Mouse (Mus musculus) left cerebral cortex, adult 2 months (tissue): Measurements from ENCODE around the gene Hcar1. TPM values are rescaled to one million over a fixed set of nuclear protein-coding genes. Genes with fewer than 3 reads are reported as not detected.

Experiments
- DNase-seq, 2 experiments: peaks; one replicate each; pipeline ENCODE4 v3.0.0; 2021 to 2022; ENCODE audit warnings: low spot score in 2 of 2, mixed read lengths in 1 of 2; ENCODE audit errors: extremely low spot score in 1 of 2
- H3K27ac ChIP-seq: fragments of 200-600 bp; 2 replicates; pipeline ENCODE4 v1.8.1; 2022
- H3K4me3 ChIP-seq: fragments of 200-600 bp; 2 replicates; pipeline ENCODE4 v1.8.1; 2022
- CTCF ChIP-seq: fragments of 200-600 bp; IDR thresholded peaks from 2 replicates; pipeline ENCODE4 v1.8.1; 2022; ENCODE audit warnings: antibody characterized with exemption, mild to moderate bottlenecking, moderate library complexity
- intact Hi-C: fragments of 180-260 bp; cut with DNase I; formaldehyde crosslinking; loops from one replicate; pipeline ENCODE4 v1.15.1; 2025
- long read RNA-seq, 2 experiments: library from polyadenylated mRNA; stranded (forward); transcript quantifications; one replicate each; pipeline ENCODE4 v2.0.0; 2021; ENCODE audit warnings: borderline mapping rate in 2 of 2
- total RNA-seq, 2 experiments: library from RNA; stranded (reverse); gene quantifications; 2 replicates each; pipeline ENCODE4 v1.2.3; 2021

The Hcar1 gene
- 1 to 10 TPM; 1.5 TPM for total RNA-seq
- long read RNA-seq, experiment 1, result 0 reads
- long read RNA-seq, experiment 2, result 0 reads

DNA sequence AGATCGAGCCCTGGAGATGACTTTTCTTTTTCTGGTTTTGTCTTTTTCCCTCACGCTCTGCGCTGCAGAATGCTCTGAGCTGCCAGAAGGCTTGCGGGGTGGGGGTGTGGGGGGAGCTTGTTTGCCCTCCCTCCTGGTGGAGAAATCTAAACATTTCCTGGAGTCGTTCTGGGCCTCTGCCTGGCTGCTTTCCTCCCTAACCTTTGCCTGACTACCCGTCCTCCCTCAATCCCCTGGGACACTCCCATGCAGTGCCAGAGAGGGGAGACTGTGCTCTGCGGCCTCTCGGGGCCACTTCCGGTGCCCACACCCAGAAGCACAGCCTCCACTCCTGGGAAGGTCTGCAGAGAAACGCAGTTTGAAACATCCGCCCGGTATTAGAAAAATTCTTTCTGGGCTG, at the start of gene Hcar1:
Gene Hcar1 (minus strand): TSS at position 93 of the 400 bp plus-strand sequence.
- H3K27ac ChIP-seq, result no peak within 1 kb of the TSS

DNA sequence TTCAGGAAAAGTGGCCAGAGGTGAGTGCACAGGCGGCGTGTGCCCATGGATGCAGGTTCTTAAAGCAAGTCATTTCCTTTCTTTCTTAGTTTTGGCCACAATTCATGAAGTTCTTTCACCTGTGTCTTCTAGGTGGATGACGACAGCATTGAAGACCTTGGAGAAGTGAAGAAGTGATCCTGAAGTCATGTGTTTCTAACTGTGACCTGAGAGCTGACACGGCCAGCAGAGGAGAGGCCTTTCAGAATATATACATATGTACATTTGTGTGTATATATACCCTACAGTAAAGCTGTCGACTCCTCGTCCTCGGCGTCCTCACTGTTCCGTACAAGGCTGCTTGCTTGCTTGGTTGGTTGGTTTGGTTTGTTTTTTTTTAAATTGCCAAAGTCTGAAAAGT, 47.3 kb upstream of the Hcar1 start, which contains the start of gene Gm43518:
Gene Gm43518 (plus strand): TSS at position 301 of the 400 bp plus-strand sequence.
- TF ChIP-seq CTCF, result no peak
- intact Hi-C loops, result no loop called here
- Histone ChIP-seq H3K27ac (no peak within 1 kb of the TSS), H3K4me3 (no peak within 1 kb of the TSS)
- DNase-seq, result no peak

More for the DNA sequence above, at the start of gene Hcar1:
- intact Hi-C loops, result no loop called here
- H3K4me3 ChIP-seq, result peak within 1 kb of the TSS; percentile 15; the same call in 1 of the 2 replicates
- no peak for TF ChIP-seq CTCF
- no peak for DNase-seq

DNA sequence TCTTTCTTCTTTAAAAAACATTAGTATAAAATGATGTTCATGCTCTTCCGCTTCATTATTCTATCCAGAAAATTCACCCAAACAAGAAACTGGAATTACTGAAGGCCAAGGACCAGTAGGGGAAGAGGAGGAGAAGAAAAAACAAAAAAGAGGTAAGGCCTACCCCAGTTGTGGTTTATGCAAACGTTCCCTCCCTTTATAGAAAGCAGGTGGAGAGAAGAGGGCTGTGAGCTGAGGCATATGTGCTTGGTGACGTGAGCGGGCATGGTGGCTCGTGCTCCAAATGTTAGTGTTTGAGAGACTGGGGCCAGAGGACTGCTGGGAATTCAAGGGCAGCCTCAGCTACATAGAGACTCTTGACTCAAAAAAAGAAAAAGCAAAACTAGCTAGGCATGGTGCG, 42.3 kb upstream of the Hcar1 start:
- intact Hi-C loops, result no loop called here
- no peak for DNase-seq
- Histone ChIP-seq H3K27ac (0 out of 2 replicates have a peak overlapping the region, but pooled peaks have one; percentile 24), H3K4me3 (no peak overlapping the region)
- no peak for TF ChIP-seq CTCF

DNA sequence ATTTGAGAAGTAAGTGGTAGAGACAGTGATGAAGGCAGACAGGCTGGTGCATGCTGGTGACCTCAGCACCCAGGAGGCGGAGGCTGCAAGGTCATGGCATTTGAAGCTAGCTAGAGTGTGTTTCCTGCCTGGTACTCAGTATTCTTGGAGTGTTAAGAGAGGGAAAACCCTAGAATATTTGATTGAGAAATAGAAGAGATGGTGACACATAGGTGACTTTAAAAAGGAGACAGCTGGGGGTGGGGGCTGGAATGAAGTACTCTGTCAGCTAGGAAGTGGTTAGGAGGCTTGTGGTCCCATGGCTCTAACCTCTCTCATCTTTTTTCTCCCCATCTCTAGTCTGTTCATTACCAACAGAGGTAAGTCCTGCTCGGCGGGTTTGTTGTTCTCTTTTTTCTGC, 35.0 kb upstream of the Hcar1 start:
- intact Hi-C loops, result no loop called here
- TF ChIP-seq CTCF, result no peak
- Histone ChIP-seq H3K27ac (no peak overlapping the region), H3K4me3 (no peak overlapping the region)
- DNase-seq, result no peak

DNA sequence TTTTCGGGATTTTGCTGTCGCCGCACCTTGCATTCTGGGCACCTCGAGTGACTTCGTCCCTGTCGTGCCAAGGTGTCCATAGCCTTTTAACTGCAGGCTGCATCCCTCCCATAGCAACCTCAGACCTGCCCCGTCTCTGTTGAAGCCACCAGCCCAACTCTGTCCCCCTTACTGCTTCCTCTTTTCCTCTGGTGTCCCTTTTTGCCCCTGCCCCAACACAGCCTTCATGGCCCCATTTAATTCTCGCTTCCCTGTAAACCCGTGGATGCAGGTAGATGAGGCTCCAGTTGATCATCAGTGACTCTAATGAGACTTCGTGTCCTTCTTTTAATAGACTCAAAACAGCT, 27.8 kb upstream of the Hcar1 start:
- Histone ChIP-seq H3K4me3 (peak overlapping the region; percentile 52), H3K27ac (peak overlapping the region; percentile 92)
- TF ChIP-seq CTCF, result no peak
- intact Hi-C loops, result loop anchor here (1.0 to 2.0 kb wide), 4 partner anchors 81 to 281 kb away; partner anchors contain the start of genes Kntc1, Rsrc2 and Zcchc8
- DNase-seq, result no peak

DNA sequence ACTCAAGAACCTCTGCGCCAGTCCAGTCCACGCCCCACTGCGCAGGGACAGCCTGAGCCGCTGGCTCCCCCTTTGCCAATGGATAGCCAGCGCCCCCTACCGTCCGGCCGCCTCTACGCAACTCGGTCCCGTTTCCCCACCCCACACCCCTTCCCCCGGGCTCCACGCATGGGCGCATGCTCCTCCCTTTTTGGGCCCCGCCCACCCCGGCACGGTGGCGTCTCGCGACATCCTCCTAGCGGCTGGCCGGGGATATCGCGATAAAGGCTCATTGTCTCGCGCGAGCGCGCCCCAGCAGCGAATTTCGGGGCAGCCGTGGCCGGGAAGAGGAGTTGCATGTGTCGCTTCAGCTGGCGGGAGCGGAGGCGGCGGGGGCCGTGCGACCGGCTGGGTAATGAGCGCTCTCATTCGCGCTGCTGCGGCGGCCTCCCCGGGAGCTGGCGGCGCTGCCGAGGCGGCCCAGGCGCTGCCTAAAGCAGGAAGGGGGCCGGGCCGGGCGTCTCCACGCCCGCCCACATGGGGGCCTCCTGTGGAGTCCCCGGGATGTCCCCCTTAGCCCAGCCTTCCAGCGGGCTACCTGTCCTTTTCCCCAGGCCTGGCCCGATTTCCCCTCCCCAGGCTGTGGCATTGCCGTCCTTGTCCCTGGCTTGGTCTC, 27.3 kb upstream of the Hcar1 start, which contains the start of gene Denr:
Gene Denr (plus strand): TSS at position 200 of the 655 bp plus-strand sequence.
- peak within 1 kb of the TSS; percentile 52 for H3K4me3 ChIP-seq
- intact Hi-C loops, result loop anchor here (1.0 to 2.0 kb wide), 4 partner anchors 80 to 280 kb away; partner anchors contain the start of genes Kntc1, Rsrc2 and Zcchc8
- TF ChIP-seq CTCF, result peak; percentile 97
- DNase-seq, result peak; percentile 99 to 100
- H3K27ac ChIP-seq, result peak within 1 kb of the TSS; percentile 92

DNA sequence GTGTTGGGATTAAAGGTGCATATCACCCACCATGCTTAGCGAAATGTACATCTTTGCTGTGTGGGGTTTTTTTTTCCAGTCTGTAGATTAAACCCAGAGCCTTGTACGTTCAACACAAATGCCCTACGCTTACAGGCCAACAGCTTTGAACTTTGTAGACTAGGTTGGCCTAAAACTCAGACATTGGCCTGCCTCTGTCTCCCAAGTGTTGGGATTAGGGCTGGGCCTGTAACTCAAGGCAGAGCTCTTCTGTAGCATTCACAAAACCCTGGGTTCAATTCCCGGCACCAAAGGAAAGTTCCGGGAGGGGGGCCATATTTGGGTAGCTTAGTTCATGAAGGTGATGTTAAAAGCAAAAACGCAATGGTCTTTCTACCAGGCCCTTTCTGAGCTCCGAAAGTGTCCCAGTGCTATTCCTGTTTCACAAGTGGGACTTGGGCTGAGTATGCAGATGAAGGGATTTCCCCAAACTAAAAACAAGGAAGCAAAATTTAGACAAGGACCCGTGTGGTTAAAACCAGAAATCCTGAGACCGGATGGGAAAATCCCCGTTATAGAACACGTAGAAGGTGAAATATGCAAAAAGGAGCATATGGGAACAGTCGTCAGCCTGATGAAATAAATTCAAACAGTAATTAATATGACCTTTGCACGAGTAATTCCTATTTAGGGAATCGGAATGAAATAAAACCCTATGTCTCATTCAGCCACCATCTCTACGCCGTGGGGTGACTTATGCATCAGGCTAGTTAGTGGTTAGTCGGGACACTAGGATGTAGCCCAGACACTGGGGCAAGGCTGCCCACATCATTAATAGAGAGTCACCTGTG, 26.5 kb upstream of the Hcar1 start:
- no peak for DNase-seq
- peak overlapping the region; percentile 22; the same call in 1 of the 2 replicates for H3K27ac ChIP-seq
- no peak for TF ChIP-seq CTCF
- intact Hi-C loops, result loop anchor here (2.0 kb wide), 2 partner anchors 80 to 280 kb away; no protein-coding TSS in a partner anchor
- peak overlapping the region; percentile 52 for H3K4me3 ChIP-seq

DNA sequence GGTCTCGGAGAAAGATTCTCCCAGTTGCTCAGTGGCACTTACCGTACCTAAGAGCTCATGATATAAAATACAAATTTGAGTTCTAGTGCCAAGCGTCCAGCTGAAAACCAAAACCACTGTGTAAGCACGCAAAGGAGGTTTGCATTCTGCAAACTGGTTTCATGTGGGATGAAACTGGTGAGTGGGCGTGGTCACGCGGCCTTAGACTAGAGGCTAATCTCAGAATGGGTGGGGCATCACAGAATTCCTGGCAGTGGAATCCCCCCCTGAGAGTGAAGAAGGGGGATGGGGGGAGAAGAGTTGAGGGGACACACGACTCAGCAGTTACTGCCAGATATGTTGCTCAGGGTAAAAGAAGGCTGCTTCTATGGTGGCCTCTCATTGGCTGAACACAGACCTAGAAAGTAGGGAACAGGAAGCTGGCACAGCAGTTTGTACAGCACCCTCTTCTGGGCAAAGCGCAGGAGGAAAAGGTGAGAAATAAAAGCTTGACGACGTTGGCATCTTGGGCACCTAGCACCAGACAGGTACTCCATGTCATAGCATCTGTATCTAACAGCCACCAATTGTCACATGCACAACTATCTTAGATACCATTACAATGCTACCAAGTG, 24.3 kb upstream of the Hcar1 start:
- Histone ChIP-seq H3K4me3 (no peak overlapping the region), H3K27ac (no peak overlapping the region)
- intact Hi-C loops, result no loop called here
- no peak for DNase-seq
- TF ChIP-seq CTCF, result no peak; the same call in none of the 2 replicates

DNA sequence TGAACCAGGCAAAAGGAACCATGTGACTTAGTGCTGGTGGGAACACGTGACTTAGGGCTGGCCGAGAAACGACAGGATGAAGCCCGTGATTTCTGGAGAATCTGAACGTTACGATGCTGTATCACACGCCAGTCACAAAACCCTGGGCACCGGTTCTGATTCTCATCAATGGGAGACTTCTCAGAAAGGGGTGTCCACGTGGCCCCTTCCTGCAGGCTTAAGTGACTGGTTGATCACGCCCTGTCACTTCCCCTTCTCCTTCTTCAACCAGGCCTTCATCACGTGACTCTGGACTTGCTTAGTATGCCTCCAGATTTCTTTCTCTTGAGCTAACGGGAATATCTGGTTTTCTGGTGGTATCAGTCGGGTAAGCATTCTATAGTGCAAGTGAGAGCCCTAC, 17.5 kb upstream of the Hcar1 start:
- DNase-seq, result no peak
- Histone ChIP-seq H3K27ac (no peak overlapping the region), H3K4me3 (no peak overlapping the region)
- TF ChIP-seq CTCF, result no peak
- intact Hi-C loops, result no loop called here

DNA sequence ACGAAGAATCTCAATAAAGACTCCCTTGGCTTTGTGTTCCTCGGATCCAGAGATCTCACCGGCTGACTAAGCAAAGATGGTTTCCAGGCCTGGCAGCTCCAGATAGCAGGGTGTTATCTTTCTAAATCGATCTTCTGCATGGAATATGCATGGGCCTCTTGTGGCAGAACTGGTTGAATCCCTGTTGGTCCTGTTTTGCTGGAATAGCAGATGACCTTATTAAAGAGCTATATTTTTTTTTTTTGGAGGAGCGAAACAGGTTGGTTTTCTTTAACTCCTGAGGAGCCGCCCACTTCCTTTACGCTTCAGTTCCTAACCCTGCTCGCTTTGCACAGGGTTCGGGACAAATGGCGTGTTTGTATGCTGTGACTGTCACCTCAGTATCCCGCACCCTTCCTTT, 16.6 kb upstream of the Hcar1 start:
- no peak for TF ChIP-seq CTCF
- DNase-seq, result no peak
- no peak overlapping the region for H3K4me3 ChIP-seq
- no peak overlapping the region for H3K27ac ChIP-seq
- intact Hi-C loops, result no loop called here

DNA sequence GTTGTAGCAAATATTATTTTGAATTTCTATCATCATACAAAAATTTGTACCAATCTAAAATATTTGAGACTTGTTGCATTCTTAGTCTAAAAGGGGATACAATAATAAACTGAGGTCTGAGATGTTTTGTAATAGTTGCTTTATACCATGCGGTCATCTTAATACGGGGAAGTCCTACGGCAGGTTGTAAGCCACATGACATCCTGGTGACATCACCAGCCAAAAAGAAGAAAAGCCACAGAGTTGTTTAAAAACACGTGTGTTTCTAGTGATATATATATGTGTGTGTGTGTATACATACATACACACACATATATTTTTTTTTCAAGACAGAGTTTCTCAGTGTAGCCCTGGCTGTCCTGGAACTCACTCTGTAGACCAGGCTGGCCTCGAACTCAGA, 13.7 kb upstream of the Hcar1 start:
- intact Hi-C loops, result no loop called here
- DNase-seq, result no peak
- H3K4me3 ChIP-seq, result no peak overlapping the region
- TF ChIP-seq CTCF, result no peak
- no peak overlapping the region for H3K27ac ChIP-seq

DNA sequence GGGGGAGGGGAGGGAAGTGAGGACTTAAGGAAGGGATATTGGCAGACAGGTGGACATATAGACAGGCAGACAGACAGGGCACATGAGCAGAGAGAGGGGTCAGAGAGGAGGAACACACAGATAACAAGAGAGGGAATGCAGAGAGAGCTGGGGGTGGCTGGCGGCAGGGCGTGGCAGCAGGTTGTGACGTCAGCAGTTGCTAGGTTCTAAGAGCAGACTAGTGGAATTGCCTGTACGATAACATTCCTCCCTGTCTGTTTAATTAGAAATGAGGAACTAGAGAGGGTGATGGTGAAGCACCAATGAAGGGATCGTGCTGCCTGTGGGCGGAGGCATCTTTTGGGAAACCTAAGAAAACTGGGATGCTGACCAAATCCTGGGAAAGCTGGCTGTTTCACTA, 11.8 kb upstream of the Hcar1 start:
- intact Hi-C loops, result no loop called here
- no peak for TF ChIP-seq CTCF
- no peak for DNase-seq
- Histone ChIP-seq H3K4me3 (peak overlapping the region; percentile 25; the same call in 1 of the 2 replicates), H3K27ac (no peak overlapping the region)
